Mouse (Mus musculus): ENCODE results near the gene Hmox1.

The Hmox1 gene

DNA sequence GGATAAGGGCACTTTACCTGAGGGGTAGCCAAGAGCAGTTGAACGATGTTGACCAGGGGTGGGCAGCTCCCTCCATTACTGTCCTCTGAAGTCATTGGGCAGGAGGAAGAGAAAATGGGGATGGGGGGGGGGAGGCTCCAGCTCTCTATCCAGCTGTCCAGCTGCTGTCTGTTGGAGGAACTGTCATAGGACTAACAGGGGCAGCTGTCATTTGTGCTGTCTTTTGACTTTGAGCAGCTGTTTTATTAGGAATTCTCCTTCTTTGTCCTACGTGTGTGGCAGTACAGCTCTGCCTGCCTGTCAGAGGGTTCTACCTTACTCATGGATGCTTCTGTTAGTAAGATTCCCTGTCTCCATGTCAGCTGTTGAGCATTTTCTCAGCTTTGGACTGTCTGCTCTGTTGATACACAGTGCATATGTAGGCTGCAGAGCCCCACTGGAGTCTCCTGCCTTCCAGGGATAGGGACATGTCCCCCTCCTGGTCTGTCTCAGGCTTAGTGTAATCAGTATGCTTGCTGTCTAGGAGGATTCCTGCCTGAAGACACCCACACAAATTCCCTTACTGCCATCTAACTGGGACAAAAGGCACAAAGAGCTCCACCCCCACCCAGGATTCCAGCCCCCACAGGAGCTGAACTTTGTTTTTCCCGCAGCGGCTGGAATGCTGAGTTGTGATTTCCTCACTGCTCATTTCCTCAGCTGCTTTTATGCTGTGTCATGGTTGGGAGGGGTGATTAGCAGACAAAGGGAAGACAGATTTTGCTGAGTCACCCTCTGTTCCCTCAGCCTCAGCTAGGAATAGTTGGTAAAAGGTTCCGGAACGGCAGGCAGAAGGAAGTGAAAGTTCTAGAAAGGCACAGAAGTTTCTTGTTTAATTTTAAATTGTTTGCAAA is 4.2 kb upstream of the Hmox1 start:
- peak; percentile 82 to 85 for DNase-seq

DNA sequence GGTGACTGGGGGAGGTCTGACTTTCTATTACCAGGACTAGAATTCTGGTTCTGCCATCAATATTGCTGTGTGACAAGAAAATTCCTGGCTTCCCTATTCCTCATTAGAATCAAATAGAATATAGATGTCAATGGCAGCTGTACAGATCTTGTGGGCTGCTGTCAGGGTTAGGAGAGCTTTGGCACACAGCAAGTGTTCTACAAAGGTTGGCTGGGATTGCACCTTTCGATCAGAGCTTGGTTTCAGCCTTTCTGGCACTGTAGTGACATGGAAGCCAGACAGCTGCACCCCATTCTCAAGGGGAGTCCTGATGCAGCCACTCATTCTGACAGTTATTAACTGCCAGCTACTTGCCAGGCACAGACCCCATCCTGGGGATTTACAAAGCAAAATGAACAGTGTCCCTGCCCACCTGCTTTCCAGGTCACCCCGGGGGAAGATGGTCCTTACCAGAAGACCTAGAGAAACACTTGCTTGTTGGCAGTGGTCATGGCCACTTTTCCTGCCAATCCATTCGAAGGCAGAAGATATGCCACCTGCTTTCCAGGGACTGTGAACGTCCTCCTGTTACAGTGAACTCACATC is 2.5 kb upstream of the Hmox1 start:
- DNase-seq, result no peak

DNA sequence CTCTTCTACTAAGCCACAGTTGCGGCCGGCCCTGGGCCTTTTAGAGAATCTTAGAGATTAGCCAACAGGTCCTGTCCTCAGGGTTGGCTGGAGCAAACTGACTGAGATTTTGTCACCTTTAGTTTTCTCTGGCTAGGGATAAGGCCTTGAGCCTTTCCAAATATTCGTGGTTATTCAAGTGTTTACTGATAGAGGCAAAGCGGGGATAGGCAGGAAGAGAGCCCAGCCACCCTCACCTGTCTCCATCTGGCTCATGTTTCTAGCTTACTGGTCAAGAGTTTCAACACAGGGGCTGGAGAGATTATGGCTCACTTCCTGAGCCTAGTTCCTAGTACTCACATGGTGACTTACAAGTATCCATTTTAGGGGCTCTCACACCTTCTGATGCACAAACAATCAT is 9.5 kb downstream of the Hmox1 start:
- DNase-seq, result no peak

- DNase-seq, result no peak
Observed at GRCm38 (mm10) chr8:75103376-75103878, 10.0 kb downstream of the Hmox1 start.

DNA sequence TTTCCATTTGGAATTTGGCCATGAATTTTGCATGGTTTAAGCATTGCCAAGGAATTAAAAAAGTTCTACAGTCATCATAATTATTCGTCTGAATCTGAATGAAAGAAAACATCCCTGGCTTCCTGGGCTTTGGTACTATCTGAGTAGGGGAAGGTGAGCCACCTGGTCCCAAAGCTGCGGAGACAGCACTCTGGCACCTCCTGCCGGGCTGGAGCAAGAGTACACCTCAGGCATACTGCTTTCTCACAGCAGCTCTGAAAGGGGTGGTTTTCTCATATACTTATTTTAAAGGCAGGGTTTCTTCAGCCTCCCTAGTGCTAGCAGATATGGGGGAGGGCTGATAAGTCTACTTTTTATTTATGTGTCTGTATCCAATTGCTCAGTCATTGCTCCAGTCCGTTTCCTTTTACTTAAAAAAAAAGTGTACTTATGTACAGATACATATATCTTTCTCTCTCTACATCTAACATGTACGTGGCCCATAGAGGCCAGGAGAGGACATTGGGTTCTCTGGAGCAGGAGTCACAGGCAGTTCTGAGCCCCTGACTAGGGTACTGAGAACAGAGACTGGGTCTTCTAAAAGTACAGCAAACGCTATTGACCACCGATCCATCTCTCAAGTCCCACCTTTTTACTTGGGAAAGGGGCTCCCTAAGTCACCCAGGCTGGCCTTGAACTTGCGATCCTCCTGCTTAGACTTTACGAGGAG is 15.3 kb downstream of the Hmox1 start:
- DNase-seq, result peak; percentile 83 to 88

- peak; percentile 99 to 100 for DNase-seq
Observed at GRCm38 (mm10) chr8:75109236-75109967, 16.0 kb downstream of the Hmox1 start, which contains the start of gene Mcm5. Mcm5 (plus strand) TSS chr8:75109569.

GRCm38 (mm10) chr8:75110093-75110492 is 16.7 kb downstream of the Hmox1 start:
- no peak for DNase-seq

DNA sequence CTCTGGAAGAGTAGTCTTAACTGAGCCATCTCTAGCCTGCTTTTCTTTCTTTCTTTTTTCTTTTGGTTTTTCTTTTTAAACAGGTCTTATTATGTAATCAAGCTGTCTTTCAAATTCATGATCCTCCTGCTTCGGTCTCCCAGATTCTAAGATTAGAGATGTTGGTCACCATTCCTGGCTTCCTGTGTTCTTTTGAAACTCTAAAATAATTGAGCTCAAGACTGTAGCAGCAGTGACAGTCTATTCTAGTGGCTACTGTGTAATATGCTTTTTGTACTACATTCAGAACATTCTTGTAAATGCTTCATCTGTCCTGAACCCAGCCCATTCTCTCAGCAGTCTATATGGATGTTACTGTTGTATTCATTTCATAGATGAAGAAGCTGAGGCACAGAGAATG is 25.1 kb downstream of the Hmox1 start:
- DNase-seq, result no peak

DNA sequence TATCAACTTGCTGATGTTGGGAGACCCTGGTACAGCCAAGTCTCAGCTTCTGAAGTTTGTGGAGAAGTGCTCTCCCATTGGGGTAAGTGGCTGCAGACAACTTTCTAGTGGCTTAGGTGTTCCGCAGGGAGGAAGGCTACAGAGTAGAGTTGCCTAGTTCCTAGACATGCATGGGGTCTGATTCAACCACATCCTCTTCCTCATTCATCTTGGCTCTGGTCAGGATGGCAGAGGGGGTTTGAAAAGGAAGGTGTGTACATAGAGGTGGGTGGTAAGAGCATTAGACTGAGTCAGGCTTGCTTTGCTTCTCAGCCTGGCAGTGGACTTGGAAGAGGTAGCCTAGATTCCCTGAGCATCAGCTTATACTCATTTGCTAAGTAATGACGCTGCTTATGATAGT is 25.9 kb downstream of the Hmox1 start:
- no peak for DNase-seq

GRCm38 (mm10) chr8:75119747-75120146 is 26.3 kb downstream of the Hmox1 start:
- DNase-seq, result no peak

DNA sequence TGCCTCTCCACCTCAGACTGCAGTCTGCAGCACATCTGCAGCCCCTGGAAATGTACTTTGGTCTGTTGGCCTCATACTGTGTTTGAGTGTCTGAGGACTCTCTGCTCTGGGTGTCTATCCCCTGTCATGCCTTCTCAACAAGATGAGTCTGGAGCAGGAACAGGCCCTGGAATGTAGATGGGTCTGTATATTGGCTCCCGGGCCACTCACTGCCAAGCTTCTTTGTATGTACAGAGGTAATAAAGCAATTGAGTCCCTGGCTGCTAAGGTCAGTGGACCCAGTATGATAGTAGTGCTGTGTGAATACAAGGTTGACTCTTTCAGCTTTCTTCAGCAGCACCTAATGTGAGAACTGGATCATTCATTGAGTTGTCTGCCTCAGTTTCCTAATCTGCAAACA is 34.0 kb downstream of the Hmox1 start:
- DNase-seq, result no peak

- DNase-seq, result peak in 1 of 2 experiments; percentile 51
Observed at GRCm38 (mm10) chr8:75132485-75132884, 39.1 kb downstream of the Hmox1 start.

- no peak for DNase-seq
Observed at GRCm38 (mm10) chr8:75133399-75133798, 40.0 kb downstream of the Hmox1 start.

- peak in 1 of 2 experiments; percentile 54 for DNase-seq
Observed at GRCm38 (mm10) chr8:75134603-75135391, 41.4 kb downstream of the Hmox1 start.

- DNase-seq, result no peak
Observed at GRCm38 (mm10) chr8:75135756-75136155, 42.3 kb downstream of the Hmox1 start.

DNA sequence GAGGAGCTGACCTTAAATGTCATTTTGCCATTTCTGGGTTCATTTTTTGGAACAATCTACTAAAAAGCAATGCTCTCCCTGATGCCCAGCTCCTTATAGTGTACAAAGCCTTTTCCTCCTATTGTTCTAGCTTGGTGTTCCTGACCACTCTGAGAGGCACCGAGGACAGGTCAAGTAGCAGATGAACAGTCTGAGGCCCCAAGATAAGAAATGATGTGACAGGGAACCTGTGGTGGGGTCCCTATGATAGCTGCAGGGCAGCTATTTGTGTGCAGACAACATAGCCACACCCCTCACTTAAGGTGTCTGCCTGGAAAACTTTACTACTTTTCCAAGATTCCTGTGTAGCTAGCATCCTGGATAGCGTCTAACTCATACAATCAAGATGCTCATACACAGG is 42.8 kb downstream of the Hmox1 start:
- DNase-seq, result no peak

DNA sequence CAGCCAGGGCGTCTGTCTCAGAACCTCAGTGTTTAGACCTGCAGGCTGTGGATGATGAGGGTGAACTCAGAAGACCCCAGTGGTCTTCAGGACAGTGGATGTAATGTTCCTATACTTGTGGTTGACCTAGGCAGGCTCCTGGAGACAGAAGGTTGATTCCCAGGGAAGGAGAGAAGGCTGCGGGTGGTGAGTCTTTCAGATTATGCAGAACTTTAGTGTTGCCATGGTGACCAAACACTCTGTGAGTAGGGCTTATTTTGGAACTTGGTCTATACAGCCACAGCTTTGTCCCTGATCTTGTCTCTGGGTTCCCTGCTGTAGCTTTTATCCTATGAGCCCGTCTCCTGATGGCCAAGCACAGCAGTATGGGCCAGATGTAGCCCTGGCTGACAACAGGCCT is 44.1 kb downstream of the Hmox1 start:
- no peak for DNase-seq
